Mouse (Mus musculus) gastrocnemius, adult 18-20 months (tissue): ENCODE data around the gene Ankrd44. TPM values are rescaled to one million over a fixed set of nuclear protein-coding genes. Genes with fewer than 3 reads are reported as not detected.

Experiments
- DNase-seq: peaks from one replicate; pipeline ENCODE4 v3.0.0; 2021; ENCODE audit warnings: low spot score
- total RNA-seq, 2 experiments: library from RNA; stranded (reverse); gene quantifications; 2 replicates each; pipeline ENCODE4 v1.2.3; 2021

Ankrd44 gene
- total RNA-seq, 2 experiments from 2014 or later = 5.0 to 6.5 TPM

DNA sequence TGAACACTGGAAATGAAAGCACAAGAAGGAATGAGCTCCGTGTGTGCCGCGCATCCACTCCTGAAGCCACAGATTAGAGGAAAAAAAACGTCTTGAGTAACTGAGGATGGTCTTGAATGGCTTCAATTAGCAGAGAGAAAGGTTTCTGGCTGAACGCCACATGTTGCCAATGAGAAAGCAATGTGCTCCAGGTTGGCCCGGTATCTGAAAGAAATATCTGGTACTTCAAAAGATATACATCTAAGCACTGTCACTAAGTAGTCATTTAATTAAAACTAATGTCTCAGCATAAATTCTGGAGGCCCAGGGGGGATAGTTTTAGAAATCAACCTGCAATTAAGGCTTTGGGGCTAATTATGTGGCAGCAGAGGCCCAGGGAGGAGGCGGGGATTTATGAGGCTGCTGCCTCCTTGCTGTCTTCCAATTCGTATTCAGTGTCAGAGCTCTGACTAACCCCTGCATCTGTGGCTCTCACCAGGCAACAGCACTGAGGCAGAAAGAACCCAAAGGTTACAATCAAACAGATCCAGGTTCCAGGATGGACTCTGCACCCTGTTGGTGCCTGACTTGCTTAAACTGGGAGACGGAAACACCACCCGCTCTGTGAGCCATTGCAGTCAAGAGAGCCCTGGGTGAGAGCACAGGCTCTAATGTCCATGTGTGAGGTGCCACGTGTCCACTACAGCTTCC, 72.7 kb downstream of the Ankrd44 start:
- no peak for DNase-seq

GRCm38 (mm10) chr1:54851610-54852009, 74.6 kb downstream of the Ankrd44 start:
- DNase-seq = no peak

DNA sequence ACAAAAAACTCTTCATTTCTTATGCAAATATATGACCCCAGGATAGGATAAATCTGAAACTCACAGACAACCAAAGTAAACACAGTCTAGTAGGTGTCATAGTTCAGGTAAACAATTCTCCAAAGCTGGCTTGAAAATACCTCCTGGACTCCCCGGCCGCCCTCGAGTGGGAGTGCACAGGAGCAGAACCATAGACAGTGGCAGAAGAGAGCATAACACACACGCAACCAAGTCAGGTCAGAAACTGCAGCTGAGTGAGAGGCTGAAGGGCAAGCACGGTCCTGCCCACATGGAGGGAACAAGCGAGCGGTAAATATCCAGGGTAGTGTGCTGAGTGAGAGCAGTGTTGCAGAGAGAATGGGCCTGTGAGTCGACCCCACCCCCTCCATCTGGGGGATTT, 76.1 kb downstream of the Ankrd44 start:
- DNase-seq = no peak

DNA sequence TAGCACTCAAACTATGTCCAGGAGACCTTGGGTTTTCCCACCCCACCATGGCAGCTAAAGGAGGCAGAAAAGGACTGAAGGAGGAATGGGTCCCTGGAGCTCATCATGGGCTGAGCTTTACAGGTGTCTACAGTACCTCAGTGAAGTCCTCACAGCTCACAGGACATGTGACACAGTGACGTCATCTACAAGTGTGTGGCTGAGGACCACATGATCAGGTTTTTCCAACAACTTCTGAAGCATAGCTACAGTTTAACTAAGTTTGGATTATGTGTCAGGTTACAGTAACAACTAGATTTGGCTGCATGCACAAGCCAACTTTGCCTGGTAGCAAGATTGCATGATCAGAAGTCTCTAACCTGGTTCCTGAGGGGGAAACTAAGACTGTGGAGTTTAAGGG, 78.9 kb downstream of the Ankrd44 start:
- no peak for DNase-seq

DNA sequence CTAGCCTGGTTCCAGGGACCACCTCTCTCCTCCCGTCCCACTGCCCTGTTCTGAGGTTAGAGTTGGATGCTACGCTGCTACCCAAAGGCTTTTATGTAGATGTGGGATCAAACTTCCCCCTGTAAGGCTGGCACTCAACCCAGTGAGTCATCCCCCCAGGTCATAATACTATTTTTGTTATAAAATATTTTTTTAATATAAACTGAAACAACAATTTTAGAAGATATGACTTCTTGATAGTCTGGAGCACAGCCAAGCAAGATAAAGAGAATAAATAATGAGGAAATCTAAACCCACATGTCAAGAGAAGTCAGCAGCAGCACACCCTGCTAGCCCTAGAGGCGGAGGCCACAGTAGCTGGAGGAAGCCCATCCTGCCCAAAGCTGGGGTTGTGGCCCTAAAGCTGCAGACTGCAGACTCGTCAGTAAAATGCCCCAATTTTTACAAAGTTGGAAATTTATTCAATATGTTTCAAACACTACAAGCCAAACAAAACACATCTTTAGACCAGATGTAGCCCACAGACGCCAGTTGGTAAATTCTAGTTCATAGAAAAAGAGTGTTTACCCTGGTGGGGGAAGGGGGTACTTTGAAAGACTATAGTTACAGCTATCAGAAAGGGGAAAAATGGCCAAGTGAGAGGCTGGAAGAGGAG, 79.7 kb downstream of the Ankrd44 start:
- no peak for DNase-seq

DNA sequence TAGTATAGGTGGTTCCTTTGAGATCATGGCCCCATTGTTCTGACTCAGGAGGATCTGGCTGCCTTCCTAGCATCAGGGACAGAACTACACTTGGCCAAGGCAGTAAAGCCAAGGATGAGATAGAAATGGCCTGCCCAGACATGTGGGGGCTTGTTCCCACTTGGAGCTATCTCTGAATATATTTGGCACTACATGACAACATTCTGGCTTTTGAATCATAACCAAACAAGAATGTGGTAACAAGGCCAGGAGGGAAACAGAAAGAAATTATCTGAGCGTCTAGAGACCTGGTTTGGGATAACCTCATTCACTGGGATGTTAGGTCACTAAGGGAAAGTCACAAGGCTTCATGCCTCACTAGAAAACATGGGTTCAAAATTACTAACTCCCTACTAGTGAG, 81.8 kb downstream of the Ankrd44 start:
- DNase-seq = no peak

GRCm38 (mm10) chr1:54842765-54843461, 83.3 kb downstream of the Ankrd44 start:
- no peak for DNase-seq

DNA sequence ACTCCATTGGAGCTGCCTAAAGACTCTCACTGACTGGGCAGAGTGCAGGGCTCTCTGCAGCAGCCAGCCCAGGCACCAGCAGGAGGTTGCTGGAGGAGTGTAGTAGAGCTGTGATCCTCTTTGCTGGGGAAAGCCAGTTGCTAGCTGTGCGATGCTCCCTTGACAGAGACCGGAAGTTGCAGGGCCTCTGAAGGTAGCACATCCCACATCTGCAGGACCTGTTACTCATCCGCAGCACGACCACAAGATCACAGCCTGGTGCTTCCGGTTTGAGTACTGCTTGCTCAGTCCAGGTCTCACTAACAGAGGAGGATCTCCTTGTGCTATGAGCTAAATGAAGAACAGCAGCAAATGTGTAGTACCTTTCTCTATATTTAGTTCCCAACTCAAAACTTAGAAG, 84.4 kb downstream of the Ankrd44 start:
- no peak for DNase-seq

GRCm38 (mm10) chr1:54840040-54840439, 86.1 kb downstream of the Ankrd44 start:
- DNase-seq = no peak

- DNase-seq = no peak
These were observed 87.7 kb downstream of the Ankrd44 start for GRCm38 (mm10) chr1:54838486-54838805.

DNA sequence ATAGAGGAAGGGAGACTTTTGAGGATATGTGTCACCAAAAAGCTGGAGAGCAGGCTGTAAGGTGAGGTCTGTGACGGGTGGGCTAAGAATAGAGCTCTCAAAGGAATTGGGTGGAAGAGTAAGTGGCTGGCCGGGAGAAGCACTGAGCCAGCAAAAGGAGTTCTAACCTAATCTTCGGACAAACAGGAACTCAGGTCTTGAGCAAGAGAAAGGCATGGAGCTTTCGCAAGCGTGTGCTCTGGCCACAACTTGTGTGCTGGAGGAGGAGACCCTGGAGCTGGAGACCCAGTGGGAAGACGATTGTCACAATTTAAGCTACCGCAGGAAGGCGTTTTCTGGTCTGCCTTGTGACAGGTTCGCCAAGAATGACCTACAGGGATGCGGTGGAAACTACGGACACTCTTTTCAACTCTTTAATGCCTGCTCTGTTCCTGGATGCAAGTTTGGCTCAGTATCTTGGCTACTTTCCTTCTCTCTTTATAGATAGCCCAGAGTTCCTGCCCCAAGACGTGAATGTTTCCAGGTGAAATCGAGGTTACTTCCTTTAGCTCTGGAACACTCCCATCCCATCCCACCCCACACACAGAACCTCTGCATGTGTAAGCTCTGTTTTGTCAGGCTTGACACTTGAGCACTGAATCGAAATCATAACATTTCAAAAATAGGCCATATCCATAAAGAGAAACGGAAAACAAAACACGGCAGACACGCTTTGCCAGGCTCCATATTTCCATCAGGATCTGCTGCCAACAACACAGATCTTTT, 88.3 kb downstream of the Ankrd44 start:
- DNase-seq = peak; percentile 30

GRCm38 (mm10) chr1:54835661-54836205, 90.5 kb downstream of the Ankrd44 start:
- no peak for DNase-seq

DNA sequence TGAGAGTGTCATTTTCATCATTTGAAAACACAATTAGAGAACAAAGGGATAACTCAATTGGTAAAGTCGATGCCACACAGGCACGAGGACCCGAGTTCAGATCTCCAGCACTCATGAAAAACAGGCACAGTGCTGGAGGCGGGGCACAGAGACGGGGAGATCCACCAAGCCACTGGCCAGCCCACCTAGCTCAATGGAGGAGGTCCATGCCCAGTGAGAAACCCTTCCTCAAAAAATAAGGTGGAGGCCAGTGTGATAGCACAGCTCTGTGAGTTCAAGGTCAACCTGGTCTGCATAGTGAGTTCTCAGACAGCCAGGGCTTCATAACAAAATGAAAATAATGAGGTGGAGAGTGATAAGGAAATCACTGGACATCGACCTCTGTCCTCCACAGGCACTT, 93.0 kb downstream of the Ankrd44 start:
- DNase-seq = no peak

DNA sequence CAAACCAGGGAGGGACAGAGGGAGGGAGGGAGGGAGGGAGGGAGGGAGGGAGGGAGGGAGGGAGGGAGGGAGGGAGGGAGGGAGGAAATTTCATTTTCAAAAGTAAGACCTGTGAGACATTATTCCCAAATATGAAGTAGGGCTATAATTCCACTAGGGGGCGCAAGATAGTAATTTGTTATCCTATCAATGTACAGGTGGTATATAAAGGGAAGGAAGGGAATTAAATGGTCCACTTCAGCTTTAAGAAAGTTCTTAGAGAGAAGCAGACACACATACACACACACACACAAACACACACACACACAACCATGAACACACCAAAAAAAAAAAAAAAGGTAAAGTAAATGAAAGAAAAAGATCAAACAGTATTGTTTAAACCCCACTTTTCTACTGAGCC, 93.4 kb downstream of the Ankrd44 start:
- DNase-seq = peak; percentile 68

- DNase-seq = peak; percentile 89
These were observed 96.0 kb downstream of the Ankrd44 start for GRCm38 (mm10) chr1:54830223-54830622.

DNA sequence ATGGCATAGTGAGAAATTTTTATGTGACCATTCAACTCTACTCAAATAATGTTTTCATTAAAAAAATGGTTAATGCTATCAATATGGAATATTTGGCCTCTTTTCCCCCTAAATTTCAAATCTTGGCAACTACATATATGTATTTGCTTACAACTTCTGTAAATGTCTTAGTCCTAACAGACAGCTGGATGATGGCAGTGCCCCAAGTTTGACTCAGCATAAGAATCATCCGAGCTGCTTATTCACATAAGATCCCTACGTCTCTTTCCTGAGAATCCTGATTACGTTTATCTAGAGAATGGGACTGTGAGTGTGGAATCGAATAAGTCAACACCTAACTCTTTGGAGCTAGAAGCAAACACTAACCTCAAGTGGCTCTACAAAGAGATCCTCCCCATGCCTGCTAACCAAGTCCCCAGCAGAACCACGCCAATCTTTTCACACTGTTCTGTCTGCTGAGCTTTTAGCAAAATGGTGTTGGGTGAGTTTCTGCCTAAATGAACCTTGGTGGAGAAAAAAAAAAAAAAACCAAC, 96.4 kb downstream of the Ankrd44 start:
- DNase-seq = no peak

GRCm38 (mm10) chr1:54827827-54828226, 98.4 kb downstream of the Ankrd44 start:
- no peak for DNase-seq

- DNase-seq = no peak
These were observed 98.8 kb downstream of the Ankrd44 start for GRCm38 (mm10) chr1:54827351-54827750.

- peak; percentile 64 for DNase-seq
These were observed 99.7 kb downstream of the Ankrd44 start for GRCm38 (mm10) chr1:54826426-54826986.

GRCm38 (mm10) chr1:54825718-54826425, 100.3 kb downstream of the Ankrd44 start:
- DNase-seq = no peak
